Mouse (Mus musculus) hindbrain, embryonic 10.5 days (tissue): ENCODE measurements around the gene Bcan. TPM values are rescaled to one million over a fixed set of nuclear protein-coding genes. Genes with fewer than 3 reads are reported as not detected.

Experiments
- DNase-seq: peaks from one replicate; pipeline ENCODE4 v3.0.0-alpha.2; 2017; ENCODE audit warnings: low spot score
- H3K27ac ChIP-seq: fragments of 300-500 bp; sonication (generic); 2 replicates; pipeline ENCODE4 v1.5.1; 2016; ENCODE audit warnings: mild to moderate bottlenecking, moderate library complexity
- H3K27me3 ChIP-seq: fragments of 300-500 bp; sonication (generic); 2 replicates; pipeline ENCODE4 v1.6.1; 2016; ENCODE audit warnings: mild to moderate bottlenecking; ENCODE audit not compliant: poor library complexity, insufficient read depth, severe bottlenecking
- H3K36me3 ChIP-seq: fragments of 300-500 bp; sonication (generic); 2 replicates; pipeline ENCODE4 v1.6.1; 2016; ENCODE audit warnings: mild to moderate bottlenecking, moderate library complexity
- H3K4me1 ChIP-seq: fragments of 300-500 bp; sonication (generic); replicated peaks from 2 replicates; pipeline ENCODE4 v1.6.1; 2016; ENCODE audit warnings: mild to moderate bottlenecking
- H3K4me3 ChIP-seq: fragments of 300-500 bp; sonication (generic); 2 replicates; pipeline ENCODE4 v1.5.1; 2016; ENCODE audit warnings: mild to moderate bottlenecking, moderate library complexity
- H3K9me3 ChIP-seq: fragments of 300-500 bp; sonication (generic); 2 replicates; pipeline ENCODE4 v1.6.1; 2016; ENCODE audit warnings: mild to moderate bottlenecking, moderate library complexity
- WGBS: fragments of 180-500 bp; shearing (Covaris S2); methylation state at CpG from one replicate; pipeline ENCODE4 v1.1.7; 2016; 5-methylcytosine and 5-hydroxymethylcytosine counted together
- polyA plus RNA-seq: library from polyadenylated mRNA; unstranded; fragments of >200 nt; fragmentation: Nextera tagmentation; extraction: Ambion mirVana; gene quantifications from 2 replicates; pipeline ENCODE4 v1.2.1, GENCODE M21; 2016

The Bcan gene
- polyA plus RNA-seq, 1 experiment from 2014 or later: 0.95 TPM

GRCm38 (mm10) chr3:87944838-87945600, 55.0 kb downstream of the Bcan start:
- H3K4me3 ChIP-seq: peak overlapping the region; percentile 75
- no peaks in the 10 kb centered on the region for H3K27me3 ChIP-seq
- peak overlapping the region; percentile 97 for H3K27ac ChIP-seq
- peak; percentile 43 for DNase-seq
- WGBS: 16% methylated on average over 4 of the region's 4 CpGs
- H3K4me1 ChIP-seq: peaks cover 68% of the 10 kb centered on the region
- no peaks in the 10 kb centered on the region for H3K9me3 ChIP-seq
- peaks cover 44% of the 10 kb centered on the region for H3K36me3 ChIP-seq

GRCm38 (mm10) chr3:87943586-87943985, 56.4 kb downstream of the Bcan start:
- WGBS: 86% methylated on average over 7 of the region's 7 CpGs
- DNase-seq: no peak
- peaks cover 59% of the 10 kb centered on the region for H3K36me3 ChIP-seq
- 0 out of 2 replicates have a peak overlapping the region, but pooled peaks have one; percentile 23 for H3K27ac ChIP-seq
- H3K4me3 ChIP-seq: no peak overlapping the region
- H3K4me1 ChIP-seq: peaks cover 53% of the 10 kb centered on the region
- H3K27me3 ChIP-seq: no peaks in the 10 kb centered on the region
- no peaks in the 10 kb centered on the region for H3K9me3 ChIP-seq

- WGBS: 99% methylated on average over 2 of the region's 2 CpGs
- H3K36me3 ChIP-seq: peaks cover 70% of the 10 kb centered on the region
Measured at GRCm38 (mm10) chr3:87942471-87942870, 57.6 kb downstream of the Bcan start.

GRCm38 (mm10) chr3:87940611-87941010, 59.4 kb downstream of the Bcan start:
- Histone ChIP-seq H3K36me3 (peaks cover 88% of the 10 kb centered on the region), H3K4me1 (peaks cover 32% of the 10 kb centered on the region), H3K27ac (no peak overlapping the region), H3K9me3 (no peaks in the 10 kb centered on the region), H3K4me3 (no peak overlapping the region), H3K27me3 (no peaks in the 10 kb centered on the region)
- no peak for DNase-seq
- WGBS: 76% methylated on average over 5 of the region's 5 CpGs

More at GRCm38 (mm10) chr3:87942471-87942870, 57.6 kb downstream of the Bcan start:
- Histone ChIP-seq H3K27ac (no peak overlapping the region), H3K9me3 (no peaks in the 10 kb centered on the region), H3K4me1 (peaks cover 42% of the 10 kb centered on the region), H3K27me3 (no peaks in the 10 kb centered on the region), H3K4me3 (no peak overlapping the region)
- DNase-seq: no peak

Other genes with a start within 250 kb of the Bcan start
- gene Ntrk1, start 205.1 kb downstream of the Bcan start, polyA plus RNA-seq: 9.0 and 23.4 TPM in 2 replicates
- 0.48 and 0.72 TPM in 2 replicates for gene Insrr, start 203.3 kb downstream of the Bcan start, polyA plus RNA-seq
- 19.6 and 19.9 TPM in 2 replicates for gene Pear1, start 175.9 kb downstream of the Bcan start, polyA plus RNA-seq
- 0.06 and 0.21 TPM in 2 replicates for gene Sh2d2a, start 153.5 kb downstream of the Bcan start, polyA plus RNA-seq
- 18.7 and 19.1 TPM in 2 replicates for gene Prcc, start 114.6 kb downstream of the Bcan start, polyA plus RNA-seq
- 229 TPM in 2 replicates for gene Hdgf, start 93.9 kb downstream of the Bcan start, polyA plus RNA-seq
- gene Mrpl24, start 80.7 kb downstream of the Bcan start, polyA plus RNA-seq: 74.7 and 76.1 TPM in 2 replicates
- 73.3 and 75.7 TPM in 2 replicates for gene Isg20l2, start 69.9 kb downstream of the Bcan start, polyA plus RNA-seq
- 18.9 and 20.9 TPM in 2 replicates for gene Rrnad1, start 69.5 kb downstream of the Bcan start, polyA plus RNA-seq
- gene Crabp2, start 51.6 kb downstream of the Bcan start, polyA plus RNA-seq: 956 and 1,072 TPM in 2 replicates
- gene Nes, start 29.2 kb downstream of the Bcan start, polyA plus RNA-seq: 109 and 143 TPM in 2 replicates
- gene Hapln2, start 27.4 kb upstream of the Bcan start, polyA plus RNA-seq: 0.11 and 0.14 TPM in 2 replicates
- 34.2 and 49.2 TPM in 2 replicates for gene Gpatch4, start 42.9 kb upstream of the Bcan start, polyA plus RNA-seq
- gene Naxe, start 58.3 kb upstream of the Bcan start, polyA plus RNA-seq: 125 and 142 TPM in 2 replicates
- gene Ttc24, start 78.1 kb upstream of the Bcan start, polyA plus RNA-seq: 0.09 TPM in 1 of 2 replicates, not detected in the other
- gene Iqgap3, start 81.7 kb upstream of the Bcan start, polyA plus RNA-seq: 19.5 and 24.3 TPM in 2 replicates
- gene Mef2d, start 142.1 kb upstream of the Bcan start, polyA plus RNA-seq: 10.2 and 15.1 TPM in 2 replicates